Mouse (Mus musculus) testis, postnatal 10 days (tissue): ENCODE measurements at regions not wholly inside any gene's neighbourhood (a gene's known extent, or its start where the extent isn't known, plus 50 kb on each side); places are given as distances from the start of the nearest gene placed in this dataset.

Experiments used
- DNase-seq: peaks from one replicate; pipeline ENCODE4 v3.0.0; 2021; ENCODE audit warnings: low spot score

DNA sequence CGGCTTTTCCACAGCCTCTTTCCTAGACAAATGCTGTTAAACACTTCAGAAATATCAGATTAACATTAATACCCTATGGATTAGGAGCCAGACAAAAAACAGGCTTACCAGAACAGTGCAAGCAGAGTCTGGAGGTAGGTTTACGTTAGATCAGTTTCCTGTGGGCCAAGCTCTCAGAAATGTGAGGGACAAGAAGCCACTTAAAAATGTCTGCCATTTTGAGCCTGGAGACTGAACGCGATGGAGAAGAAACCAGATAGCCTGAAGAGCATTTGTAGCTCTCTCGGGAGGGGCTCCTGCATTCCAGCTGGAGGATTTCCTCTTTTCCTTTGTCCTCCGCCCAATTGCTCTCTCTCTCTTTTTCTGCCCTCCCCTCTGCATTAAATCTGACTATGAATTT is 239.1 kb upstream of the Sp4 start:
- no peak for DNase-seq

DNA sequence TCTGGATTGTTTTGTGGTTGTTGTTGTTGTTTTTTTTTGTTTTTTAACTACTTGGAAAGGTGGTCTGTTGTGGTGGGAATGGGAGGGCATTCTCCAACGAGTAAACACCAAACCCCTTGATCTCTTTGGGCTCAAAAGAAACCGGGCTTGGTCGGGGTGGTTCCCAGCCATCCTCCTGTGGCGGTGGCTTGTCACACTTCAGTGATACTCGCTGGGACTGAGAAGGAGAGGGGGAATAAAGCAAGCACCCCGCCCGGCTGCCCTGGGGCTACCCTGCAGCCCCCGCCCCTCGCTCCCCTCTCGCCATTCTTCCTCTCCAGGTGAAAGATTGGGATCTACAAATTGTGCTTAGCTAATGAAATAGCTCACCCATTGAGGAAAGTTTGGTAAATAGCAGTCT is 229.3 kb upstream of the Sp4 start:
- DNase-seq = no peak

DNA sequence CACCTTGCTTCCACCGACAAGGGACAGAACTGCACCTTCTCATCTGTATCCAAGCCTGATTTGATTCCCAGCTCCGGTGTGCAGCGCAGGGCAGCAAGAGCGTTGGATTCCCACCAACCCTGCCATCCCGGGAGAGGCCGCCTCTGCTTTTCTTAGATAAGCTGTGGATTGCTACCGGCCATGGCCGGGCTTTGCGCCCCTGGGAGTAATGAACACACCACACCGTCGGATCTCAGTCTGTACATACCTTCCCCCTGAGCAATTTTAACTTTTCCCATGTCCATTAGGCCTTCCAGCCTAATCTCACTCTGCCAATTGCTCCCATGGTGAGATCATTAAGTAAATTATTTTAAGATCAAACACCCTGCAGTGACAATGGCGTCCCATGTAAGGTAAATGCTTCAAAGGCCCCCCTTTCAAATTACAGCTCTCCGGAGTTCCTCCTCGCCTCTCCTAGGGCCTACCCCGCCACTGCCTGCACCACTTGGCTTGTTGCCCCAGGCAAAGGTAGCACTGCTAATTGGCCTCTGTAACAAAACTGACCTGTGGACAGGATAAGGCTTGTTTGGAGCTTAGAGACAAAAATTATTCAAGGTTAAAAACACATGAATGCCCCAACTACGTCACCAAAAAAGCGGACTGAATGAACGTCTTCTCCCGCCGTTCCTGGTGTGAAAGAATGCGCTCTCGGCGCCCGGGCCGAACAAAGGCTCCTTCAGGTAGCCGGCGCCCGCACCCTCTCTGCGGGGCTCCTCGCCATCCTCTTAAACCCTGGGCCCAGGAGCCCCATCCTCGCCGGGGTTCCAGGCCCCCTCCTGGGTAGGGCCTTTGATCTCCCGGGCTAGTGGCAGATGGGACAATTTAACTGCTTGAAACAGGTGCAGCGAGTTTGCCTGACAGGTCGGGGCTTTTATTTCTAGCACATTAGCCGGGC is 228.5 kb upstream of the Sp4 start:
- no peak for DNase-seq

DNA sequence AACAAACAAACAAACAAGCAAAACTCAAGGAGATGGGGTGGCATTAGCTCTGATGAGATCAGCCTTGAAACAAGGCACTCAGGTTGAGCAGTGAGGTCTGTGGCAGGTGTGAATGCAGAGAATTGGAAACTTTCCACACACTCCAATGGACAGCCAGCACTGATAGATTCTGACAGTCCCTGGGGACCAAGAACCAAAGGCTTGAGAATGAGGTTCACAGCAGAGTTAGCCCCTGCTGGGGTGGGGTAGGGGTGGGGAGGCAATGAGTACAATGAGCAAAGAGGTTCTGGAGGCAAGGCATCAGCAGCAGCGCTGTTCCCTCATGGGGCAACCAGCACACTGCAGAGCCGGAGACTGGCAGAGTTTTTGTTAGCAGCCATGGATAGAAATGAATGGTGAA is 220.5 kb upstream of the Sp4 start:
- no peak for DNase-seq

DNA sequence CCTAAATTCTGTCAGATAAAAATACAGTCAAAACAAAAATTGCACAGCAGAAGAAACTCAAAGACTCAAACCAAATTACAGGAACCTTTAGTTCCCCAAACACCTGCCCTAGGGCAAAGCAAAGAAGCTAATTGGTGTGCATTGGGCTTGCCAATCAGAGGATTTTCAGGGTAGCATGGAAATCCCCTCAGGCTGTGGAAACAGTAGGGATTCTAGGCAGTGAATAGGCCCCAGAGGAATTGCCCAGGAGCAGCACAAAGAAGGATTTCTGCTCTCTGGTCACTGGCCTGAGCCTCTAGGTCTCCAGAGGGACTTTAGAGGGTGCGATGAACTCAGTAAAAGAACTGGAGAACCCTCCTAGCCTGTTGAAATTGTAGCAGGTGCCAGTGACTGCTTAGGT is 220.1 kb upstream of the Sp4 start:
- DNase-seq = no peak

DNA sequence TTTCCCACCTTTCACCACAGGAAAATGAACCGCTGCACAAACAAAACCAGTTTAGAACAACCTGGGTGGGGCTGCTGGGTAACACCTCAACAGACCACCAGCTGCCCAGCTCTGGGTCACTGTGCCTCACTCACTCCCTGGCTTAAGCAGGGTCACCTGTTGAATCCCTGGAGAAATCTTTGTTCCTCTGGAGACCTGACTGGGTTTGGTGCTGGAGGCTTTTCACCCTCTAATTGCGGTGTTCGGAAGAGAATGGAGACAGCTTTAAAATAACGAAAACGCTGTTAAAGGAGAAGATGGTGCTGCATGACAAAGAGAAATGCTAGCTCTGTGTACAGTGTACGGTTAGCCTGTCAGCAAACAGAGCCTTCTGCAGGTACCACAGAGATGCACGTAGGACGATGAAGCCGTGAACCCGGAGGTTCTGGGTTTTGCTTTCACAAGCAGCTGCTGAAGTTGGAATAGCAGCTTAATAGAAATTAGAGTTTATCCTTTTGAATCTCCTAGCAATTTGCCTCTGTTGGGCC is 218.6 kb upstream of the Sp4 start:
- no peak for DNase-seq

DNA sequence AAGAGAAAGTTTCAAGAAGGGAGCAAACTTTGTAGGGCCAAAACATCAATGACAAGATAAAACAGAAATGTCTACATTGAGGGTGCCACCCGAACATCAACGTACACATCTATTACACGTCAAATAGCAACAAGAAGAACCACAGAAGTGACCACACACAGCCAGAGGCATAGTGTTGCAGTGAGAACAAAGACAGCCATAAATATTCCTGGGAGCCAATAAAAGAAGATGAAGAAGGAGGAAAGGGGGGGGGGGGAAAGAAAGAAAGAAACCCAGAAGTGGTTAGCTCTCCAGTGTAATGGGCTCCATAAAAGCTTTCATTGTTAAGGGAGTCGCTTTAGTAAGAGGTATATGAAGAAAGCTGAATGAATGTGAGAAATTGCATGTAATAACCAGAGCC is 209.7 kb upstream of the Sp4 start:
- DNase-seq = no peak

DNA sequence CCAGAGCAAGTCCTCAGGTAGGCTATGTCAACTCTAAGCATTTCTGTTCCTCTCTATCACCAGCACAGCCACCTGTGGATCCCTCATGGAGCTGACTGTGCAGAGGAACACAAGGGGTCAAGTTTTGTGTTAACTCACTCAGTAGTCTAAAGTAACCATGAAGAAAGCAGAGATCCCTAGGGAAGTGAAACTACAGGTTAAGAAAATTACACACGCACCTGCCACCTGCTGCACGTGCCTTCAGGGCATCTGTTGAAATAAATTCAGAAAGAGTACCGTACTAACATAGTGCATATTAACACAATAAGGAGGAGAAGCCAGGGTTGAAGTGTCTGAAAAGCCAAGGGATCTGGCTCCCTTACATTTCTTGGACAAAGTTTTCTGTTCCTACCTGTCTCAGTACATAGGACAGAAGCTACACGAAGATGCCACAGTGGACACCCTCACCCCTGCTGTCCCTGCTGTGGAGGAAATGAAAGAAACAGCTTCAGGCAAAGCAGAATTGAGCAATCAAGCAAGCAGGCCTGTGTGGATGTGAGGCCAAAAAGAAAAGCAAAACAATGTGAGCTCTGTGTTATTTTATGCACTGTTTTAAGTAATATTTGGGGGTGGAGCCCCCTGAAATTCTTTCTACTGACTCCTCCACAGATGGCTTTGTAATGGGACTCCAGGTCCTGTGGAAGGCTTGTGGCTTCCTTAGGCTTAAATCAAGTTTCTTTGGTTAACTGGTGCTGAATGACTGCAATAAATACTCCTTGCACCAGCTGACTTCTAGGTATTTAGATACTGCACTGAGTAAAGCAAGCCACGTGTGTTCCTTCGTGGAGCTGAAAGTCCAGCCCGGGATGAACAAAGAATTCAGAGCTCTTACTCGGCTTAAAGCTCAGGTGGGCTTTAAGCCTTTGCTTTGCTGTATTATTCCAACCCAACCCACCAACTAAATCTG is 208.0 kb upstream of the Sp4 start:
- DNase-seq = no peak

DNA sequence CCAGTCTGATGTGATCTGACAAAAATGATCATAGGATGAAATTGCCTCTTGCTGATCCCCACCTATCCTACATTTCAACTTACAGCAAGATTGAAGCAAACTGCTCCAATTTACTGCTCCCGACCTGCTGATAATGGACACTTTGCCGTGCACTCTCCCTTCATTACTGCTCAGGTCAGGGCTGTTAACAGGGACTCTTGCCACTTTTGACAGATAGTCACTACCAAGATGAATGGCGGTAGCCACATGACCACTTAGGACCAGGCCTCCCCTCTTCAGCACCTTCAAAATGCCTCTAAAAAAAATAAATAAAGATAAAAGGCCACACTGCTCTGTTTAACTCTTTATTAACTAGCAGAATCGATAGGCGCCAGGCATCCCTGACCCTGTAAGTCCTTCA is 199.2 kb upstream of the Sp4 start:
- no peak for DNase-seq

DNA sequence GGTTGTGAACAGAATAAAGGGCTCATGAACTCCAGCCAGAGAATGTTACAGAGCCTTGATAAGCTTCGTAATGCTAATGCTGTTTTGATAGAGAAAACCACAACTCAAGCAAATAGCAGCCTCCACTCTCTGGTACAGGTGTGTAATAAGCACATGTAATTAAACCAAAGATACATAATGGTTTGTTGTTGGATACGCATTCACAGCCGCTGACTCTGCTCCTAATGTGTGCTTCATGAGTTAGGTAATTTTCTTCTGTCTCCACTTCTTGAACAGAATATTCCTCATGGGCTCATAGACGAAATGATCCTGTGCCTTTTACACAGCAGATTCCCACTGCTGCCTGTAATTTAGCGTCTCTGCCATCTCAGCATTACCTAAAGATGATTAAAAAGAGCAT is 186.8 kb upstream of the Sp4 start:
- DNase-seq = no peak

DNA sequence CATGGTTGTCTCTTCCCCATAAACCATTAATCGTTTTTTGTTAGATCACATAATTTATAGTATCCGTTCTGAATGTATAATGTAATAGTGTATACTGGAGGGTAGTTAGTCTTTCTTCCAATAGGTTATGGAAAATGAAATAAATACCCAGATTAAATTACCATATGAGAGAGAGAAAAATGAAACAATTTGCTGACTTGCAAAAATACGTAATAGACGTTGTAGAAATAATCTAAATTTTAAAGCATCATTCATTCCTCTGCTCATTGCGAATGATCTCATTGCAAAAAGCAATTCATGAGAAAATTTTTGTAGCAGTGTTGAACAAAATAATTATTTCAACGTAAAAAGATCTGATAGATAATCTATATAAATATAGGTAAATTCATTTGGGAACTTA is 185.2 kb upstream of the Sp4 start:
- no peak for DNase-seq

DNA sequence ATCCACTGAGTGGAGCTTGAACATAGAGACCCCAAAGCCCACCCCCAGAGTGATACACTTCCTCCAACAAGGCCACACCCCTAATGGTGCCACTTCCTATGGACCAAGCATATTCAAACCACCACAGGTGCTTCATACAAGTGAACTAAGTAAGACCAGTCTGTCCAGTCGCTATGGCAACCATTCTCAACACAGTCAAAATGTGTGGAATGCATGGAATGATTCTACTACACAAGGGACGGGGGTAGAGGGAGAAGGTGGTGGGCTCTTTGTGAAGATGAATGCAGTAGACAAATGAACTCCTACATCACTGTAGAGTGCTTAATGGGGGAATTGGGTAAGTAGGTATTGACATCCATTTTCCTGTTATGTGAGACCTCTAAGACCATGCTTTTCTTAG is 180.1 kb upstream of the Sp4 start:
- DNase-seq = no peak

DNA sequence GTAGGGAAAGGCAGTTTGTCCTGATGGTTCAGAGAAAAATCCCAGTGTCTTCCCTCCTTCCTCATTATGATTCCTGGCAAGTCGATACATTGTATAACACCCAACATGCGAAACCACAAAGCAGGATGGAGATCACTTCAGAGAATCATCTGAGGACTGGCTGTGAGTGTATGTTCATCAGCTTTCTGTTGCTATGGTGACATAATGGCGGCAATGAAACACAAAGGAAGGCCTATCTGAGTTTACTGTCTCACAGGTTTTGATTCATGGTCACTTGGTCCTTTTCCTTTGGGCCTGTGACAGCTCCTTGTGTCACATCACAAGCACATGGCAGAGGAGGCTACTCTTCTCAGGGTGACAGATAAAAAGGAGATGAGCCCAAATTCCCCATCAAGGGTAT is 173.5 kb upstream of the Sp4 start:
- no peak for DNase-seq

DNA sequence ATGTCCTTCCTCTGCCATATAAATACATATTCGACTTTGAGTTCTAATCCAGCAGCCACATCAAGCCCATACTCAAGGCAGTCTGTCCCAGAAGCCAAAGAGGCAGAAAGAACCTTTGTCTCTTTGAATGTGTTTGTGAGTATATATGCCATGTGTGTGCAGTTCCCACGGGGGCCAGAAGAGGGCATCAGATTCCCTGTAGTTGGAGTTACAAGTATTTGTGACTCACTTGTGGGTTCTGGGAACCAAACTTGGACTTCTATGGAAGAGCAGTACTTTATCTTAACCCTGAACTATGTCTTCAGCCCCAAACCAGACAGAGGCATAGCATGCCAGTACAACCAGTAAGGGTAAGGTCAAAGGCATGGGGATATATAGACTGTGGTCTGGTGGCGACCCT is 165.6 kb upstream of the Sp4 start:
- DNase-seq = no peak

DNA sequence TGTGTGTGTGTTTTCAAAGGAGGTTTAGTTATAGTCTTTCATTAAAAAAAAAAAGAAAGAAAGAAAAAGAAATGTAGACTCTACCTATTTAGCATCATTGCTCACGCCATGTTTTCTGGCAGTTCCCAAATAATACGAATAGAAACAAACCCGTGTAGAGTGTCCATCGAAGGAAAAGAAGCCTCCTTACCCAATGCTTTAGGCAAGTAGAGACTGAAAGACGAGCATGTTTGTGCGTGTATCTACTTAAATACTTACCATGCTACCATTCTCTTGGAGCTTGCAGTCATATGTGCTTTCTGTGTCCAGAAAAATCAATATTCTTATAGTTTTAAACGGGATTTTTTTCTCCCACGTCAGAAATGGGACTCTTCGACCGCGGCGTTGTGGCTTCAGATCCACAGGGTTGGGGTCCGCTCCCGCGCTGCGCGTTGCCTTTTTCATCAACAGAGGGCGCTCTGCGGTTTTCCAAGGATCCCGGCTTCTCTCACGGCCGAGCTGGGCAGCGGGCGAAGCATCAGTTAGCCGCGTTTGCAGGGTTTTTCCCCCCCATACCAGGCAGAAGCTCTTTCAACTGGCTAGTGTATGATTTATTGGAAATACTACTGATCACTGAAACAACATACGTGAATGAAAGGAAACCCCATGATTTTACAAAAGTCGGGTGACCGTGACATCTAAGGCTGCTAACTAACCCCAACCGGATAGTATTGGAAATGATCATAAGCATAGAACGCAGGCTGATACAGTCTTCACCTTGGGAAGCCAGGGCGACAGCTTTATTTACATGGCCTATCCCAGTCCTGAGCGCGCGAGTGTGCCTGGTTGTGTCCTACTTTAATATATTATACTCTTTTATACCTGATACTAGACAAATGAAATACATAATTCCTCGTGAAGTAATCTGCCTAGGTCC is 156.5 kb upstream of the Sp4 start:
- DNase-seq = peak; percentile 82

DNA sequence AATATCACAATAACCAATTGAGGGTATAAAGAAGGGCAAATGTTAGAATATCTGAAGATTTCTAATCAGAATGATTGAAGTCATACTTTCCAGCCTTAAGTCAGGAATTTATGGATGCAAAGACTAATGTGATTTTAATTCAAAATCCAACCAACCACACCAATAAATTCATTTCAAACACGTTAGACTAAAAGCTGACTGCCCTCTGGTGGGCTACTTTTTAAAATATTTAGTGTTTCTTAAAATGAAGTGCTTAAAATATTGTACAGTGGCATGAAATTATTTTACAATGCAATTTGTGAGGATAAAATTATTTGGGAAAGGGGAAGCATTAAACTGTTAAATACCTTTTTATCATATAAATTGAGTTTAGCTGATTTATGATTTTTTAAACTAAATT is 154.4 kb upstream of the Sp4 start:
- no peak for DNase-seq

DNA sequence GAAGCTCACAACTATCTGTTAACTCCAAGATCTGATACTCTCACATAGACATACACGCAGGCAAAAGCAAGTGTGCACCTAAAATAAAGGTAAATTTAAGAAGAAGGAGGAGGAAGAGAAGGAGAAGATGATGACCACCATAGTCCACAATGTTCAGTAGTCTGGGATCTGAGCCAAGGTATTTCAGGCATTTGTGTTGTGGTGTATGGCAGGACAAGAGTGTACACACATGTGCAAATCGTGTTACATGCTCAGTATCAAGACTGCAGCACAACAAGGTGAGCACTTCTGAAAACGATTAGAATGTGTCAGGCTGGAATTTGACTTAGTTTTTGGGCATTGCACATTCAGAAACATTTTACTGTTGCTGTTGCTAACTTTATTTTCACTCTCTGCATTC is 138.4 kb upstream of the Sp4 start:
- no peak for DNase-seq

DNA sequence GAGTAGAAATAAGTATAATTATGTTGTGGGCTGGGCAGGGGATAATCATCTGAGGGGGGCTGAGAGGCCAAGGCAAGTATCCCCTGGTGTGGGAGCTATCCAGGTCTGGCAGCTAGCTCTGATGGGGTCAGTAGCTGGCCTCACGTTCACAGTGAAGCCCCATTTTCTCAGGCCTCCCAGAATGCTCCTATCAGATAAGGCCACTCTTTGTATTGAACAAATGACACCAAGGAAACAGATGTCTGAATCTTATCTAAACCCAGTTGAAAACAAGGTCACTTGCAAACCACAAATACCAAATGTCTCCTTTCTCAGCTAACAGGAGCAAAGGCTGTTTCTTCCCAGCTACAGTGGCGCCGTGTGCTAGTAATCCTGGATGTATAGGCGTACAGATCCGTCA is 137.6 kb upstream of the Sp4 start:
- no peak for DNase-seq

DNA sequence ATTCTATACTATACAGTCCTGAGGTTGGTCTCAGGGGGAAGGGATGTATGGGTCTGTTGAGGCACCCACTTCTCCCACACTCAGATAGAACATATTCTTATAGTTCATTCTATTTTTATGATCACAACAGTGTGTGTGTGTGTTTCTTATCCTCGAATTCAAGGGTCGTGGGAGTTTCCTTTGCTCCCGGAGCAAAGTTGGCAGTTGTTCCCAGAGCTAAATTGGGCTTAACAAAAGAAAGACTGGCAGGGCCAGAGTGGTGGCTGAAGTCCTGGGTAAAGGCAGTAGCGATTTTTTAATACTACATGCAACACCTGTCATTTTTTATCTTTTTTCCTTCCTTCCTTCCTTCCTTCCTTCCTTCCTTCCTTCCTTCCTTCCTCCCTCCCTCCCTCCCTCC is 131.5 kb upstream of the Sp4 start:
- DNase-seq = no peak

DNA sequence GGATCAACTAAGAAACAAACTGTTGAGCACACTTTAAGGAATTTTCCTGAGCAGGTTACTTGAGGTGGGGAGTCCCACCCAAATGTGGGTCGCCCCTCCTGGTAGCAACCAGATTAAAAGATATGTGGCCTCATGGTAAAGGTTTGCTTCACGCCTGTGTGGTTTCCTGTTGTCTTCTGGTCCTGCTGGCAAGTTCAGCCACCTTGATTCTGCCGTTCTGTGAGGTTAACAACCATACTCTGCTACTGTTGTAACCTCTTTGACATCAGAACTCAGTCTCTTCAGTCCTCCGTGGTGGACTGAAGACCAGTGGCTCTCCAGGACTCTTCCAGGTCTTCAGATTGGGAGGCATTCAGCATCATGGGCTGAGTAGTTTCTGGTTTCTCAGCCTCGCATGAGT is 127.1 kb upstream of the Sp4 start:
- DNase-seq = no peak

DNA sequence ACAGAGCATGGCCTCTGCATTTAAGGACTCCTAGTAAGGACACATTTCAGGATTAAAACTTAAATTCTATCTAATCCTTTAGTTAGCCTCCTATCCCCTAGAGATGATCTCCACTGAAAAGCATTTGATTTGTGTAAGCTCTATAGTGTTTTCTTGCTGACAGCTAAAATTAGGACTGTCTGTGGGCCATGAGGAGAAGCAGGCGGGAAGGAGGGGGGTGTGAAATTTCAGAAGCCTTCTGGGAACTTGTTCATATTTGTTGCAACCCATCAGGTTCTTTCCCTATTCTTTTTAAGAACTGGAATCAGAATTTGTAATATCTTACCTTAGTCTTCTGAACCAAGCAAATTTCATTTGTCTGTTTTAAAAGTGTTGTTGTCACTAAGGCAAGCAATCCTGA is 114.7 kb upstream of the Sp4 start:
- DNase-seq = no peak
